Mouse (Mus musculus) MEL (cell line): Measurements from ENCODE around the gene Arfip1. TPM values are rescaled to one million over a fixed set of nuclear protein-coding genes. Genes with fewer than 3 reads are reported as not detected.

Experiments
- DNase-seq: peaks from one replicate; pipeline ENCODE4 v3.0.0; 2011; ENCODE audit warnings: low read depth, low spot score
- H3K27ac ChIP-seq: 2 replicates; pipeline ENCODE4 v1.5.1; 2012; ENCODE audit warnings: low read depth, mild to moderate bottlenecking, control low read depth, low read length, moderate library complexity; ENCODE audit not compliant: control insufficient read depth
- H3K27me3 ChIP-seq, 2 experiments: fragments of 150-350 bp in 1 of 2; sonication (generic) in 1 of 2; 2 replicates each; pipeline ENCODE4 v1.6.1; 2012; ENCODE audit warnings: low read length in 2 of 2, mild to moderate bottlenecking in 2 of 2, improper control_type of control experiment in 1 of 2, moderate library complexity in 1 of 2; ENCODE audit not compliant: insufficient read depth in 2 of 2, control insufficient read depth in 1 of 2
- H3K36me3 ChIP-seq, 2 experiments: 2 replicates each; pipeline ENCODE4 v1.6.1; 2012 to 2014; ENCODE audit warnings: low read length in 2 of 2, improper control_type of control experiment in 1 of 2, inconsistent platforms in 1 of 2, mild to moderate bottlenecking in 1 of 2; ENCODE audit not compliant: insufficient read depth in 2 of 2, control insufficient read depth in 1 of 2
- H3K4me1 ChIP-seq, 2 experiments: fragments of 150-350 bp in 1 of 2; sonication (generic) in 1 of 2; 2 replicates each; pipeline ENCODE4 v1.6.1; 2012; ENCODE audit warnings: low read length in 2 of 2, improper control_type of control experiment in 1 of 2, mild to moderate bottlenecking in 1 of 2; ENCODE audit not compliant: insufficient read depth in 2 of 2, control insufficient read depth in 1 of 2
- H3K4me3 ChIP-seq, 2 experiments: fragments of 150-350 bp in 1 of 2; sonication (generic) in 1 of 2; 2 replicates each; pipeline ENCODE4 v1.5.1; 2012; ENCODE audit warnings: low read depth in 2 of 2, low read length in 2 of 2, mild to moderate bottlenecking in 2 of 2, moderate library complexity in 2 of 2, control low read depth in 1 of 2, improper control_type of control experiment in 1 of 2; ENCODE audit not compliant: control insufficient read depth in 1 of 2, insufficient read depth in 1 of 2
- H3K79me2 ChIP-seq: 2 replicates; pipeline ENCODE4 v1.6.1; 2012; ENCODE audit warnings: mild to moderate bottlenecking, low read length, moderate library complexity; ENCODE audit not compliant: control insufficient read depth, poor library complexity, insufficient read depth
- H3K9ac ChIP-seq: 2 replicates; pipeline ENCODE4 v1.6.1; 2012; ENCODE audit warnings: low read depth, mild to moderate bottlenecking, control low read depth, low read length, moderate library complexity; ENCODE audit not compliant: control insufficient read depth, poor library complexity, severe bottlenecking
- H3K9me3 ChIP-seq: fragments of 150-350 bp; sonication (generic); replicated peaks from 2 replicates; pipeline ENCODE4 v1.6.1; 2012; ENCODE audit warnings: mild to moderate bottlenecking, low read length, improper control_type of control experiment, moderate library complexity; ENCODE audit not compliant: insufficient read depth
- CTCF ChIP-seq, 3 experiments: IDR thresholded peaks in 2 of 3; conservative IDR thresholded peaks in 1 of 3; 2 replicates each; pipeline ENCODE4 v1.5.1; 2011 to 2012; ENCODE audit warnings: low read length in 3 of 3, low read depth in 2 of 3, mild to moderate bottlenecking in 2 of 3, improper control_type of control experiment in 1 of 3, inconsistent platforms in 1 of 3, mixed read lengths in 1 of 3, moderate library complexity in 1 of 3; ENCODE audit not compliant: control insufficient read depth in 1 of 3, insufficient read depth in 1 of 3, poor library complexity in 1 of 3, severe bottlenecking in 1 of 3
- ELF1 ChIP-seq: IDR thresholded peaks from 2 replicates; pipeline ENCODE4 v1.6.1; 2014; ENCODE audit warnings: low read depth, mild to moderate bottlenecking, inconsistent platforms, low read length, improper control_type of control experiment, moderate library complexity
- EP300 ChIP-seq, 2 experiments: IDR thresholded peaks; 2 replicates each; pipeline ENCODE4 v1.6.1; 2011; ENCODE audit warnings: improper control_type of control experiment in 2 of 2, low read length in 2 of 2, low read depth in 1 of 2, mild to moderate bottlenecking in 1 of 2
- ETS1 ChIP-seq: IDR thresholded peaks from 2 replicates; pipeline ENCODE4 v1.6.1; 2012; ENCODE audit warnings: low read depth, mild to moderate bottlenecking, inconsistent platforms, low read length, improper control_type of control experiment, moderate library complexity
- GATA1 ChIP-seq: IDR thresholded peaks from 2 replicates; pipeline ENCODE4 v1.6.1; 2011; ENCODE audit warnings: low read depth, low read length, improper control_type of control experiment
- MAFK ChIP-seq: IDR thresholded peaks from 2 replicates; pipeline ENCODE4 v1.6.1; 2011; ENCODE audit warnings: low read depth, mild to moderate bottlenecking, low read length, improper control_type of control experiment, borderline replicate concordance
- MXI1 ChIP-seq: IDR thresholded peaks from 2 replicates; pipeline ENCODE4 v1.6.1; 2011; ENCODE audit warnings: mild to moderate bottlenecking, low read depth, low read length, improper control_type of control experiment
- NRF1 ChIP-seq: IDR thresholded peaks from 2 replicates; pipeline ENCODE4 v1.6.1; 2014; ENCODE audit warnings: low read depth, mild to moderate bottlenecking, inconsistent platforms, low read length, improper control_type of control experiment, moderate library complexity; ENCODE audit not compliant: poor library complexity, insufficient read depth, severe bottlenecking
- POLR2A ChIP-seq, 2 experiments: IDR thresholded peaks; 2 replicates each; pipeline ENCODE4 v1.6.1; 2011 to 2012; ENCODE audit warnings: low read length in 2 of 2, mild to moderate bottlenecking in 2 of 2, control low read depth in 1 of 2, improper control_type of control experiment in 1 of 2, low read depth in 1 of 2, moderate library complexity in 1 of 2; ENCODE audit not compliant: control insufficient read depth in 1 of 2, insufficient read depth in 1 of 2, poor library complexity in 1 of 2
- RAD21 ChIP-seq: IDR thresholded peaks from 2 replicates; pipeline ENCODE4 v1.6.1; 2011; ENCODE audit warnings: mild to moderate bottlenecking, low read depth, low read length, improper control_type of control experiment
- SMC3 ChIP-seq: IDR thresholded peaks from 2 replicates; pipeline ENCODE4 v1.6.1; 2011; ENCODE audit warnings: low read depth, low read length, improper control_type of control experiment
- UBTF ChIP-seq: IDR thresholded peaks from 2 replicates; pipeline ENCODE4 v1.6.1; 2012; ENCODE audit warnings: low read depth, mild to moderate bottlenecking, inconsistent platforms, low read length, improper control_type of control experiment, moderate library complexity, borderline replicate concordance; ENCODE audit not compliant: insufficient read depth
- ZC3H11A ChIP-seq: IDR thresholded peaks from 2 replicates; pipeline ENCODE4 v1.6.1; 2012; ENCODE audit warnings: low read depth, mild to moderate bottlenecking, inconsistent platforms, low read length, improper control_type of control experiment
- ZMIZ1 ChIP-seq: IDR thresholded peaks from 2 replicates; pipeline ENCODE4 v1.6.1; 2012; ENCODE audit warnings: low read depth, mild to moderate bottlenecking, inconsistent platforms, low read length, improper control_type of control experiment, moderate library complexity
- ZNF384 ChIP-seq: IDR thresholded peaks from 2 replicates; pipeline ENCODE4 v1.6.1; 2012; ENCODE audit warnings: low read depth, mild to moderate bottlenecking, inconsistent platforms, low read length, improper control_type of control experiment
- polyA plus RNA-seq, 2 experiments: library from polyadenylated mRNA; stranded (reverse) in 1 of 2; unstranded in 1 of 2; fragments of >175 nt in 1 of 2; fragments of >200 nt in 1 of 2; gene quantifications; 2 replicates each; pipeline versions ENCODE4 v1.2.1 to v1.2.4; 2012; ENCODE audit warnings: low replicate concordance in 2 of 2, low read depth in 1 of 2; ENCODE audit not compliant: insufficient read length in 2 of 2, insufficient read depth in 1 of 2, missing spikeins in 1 of 2
- total RNA-seq: library from RNA; depleted of rRNA; stranded (reverse); fragments of 300-350 nt; gene quantifications from 2 replicates; pipeline ENCODE4 v1.2.3, GENCODE M21; 2012

The Arfip1 gene
- total and polyA plus RNA-seq, 3 experiments, result 12.5 to 15.4 TPM; not detected in 1

- Histone ChIP-seq H3K79me2 (no peaks in the 10 kb centered on the region), H3K4me1 (peaks cover 2 to 18% of the 10 kb centered on the region in 2 experiments; a peak in 3 of 4 replicates), H3K9me3 (no peaks in the 10 kb centered on the region), H3K9ac (no peak overlapping the region), H3K36me3 (peaks cover 0 to 16% of the 10 kb centered on the region in 2 experiments; a peak in 2 of 4 replicates), H3K4me3 (peak overlapping the region in 1 of 2 experiments; percentile 51; a peak in 1 of 4 replicates), H3K27ac (no peak overlapping the region), H3K27me3 (peaks cover 0 to 1% of the 10 kb centered on the region in 2 experiments; a peak in 1 of 4 replicates)
- peak; percentile 62 for DNase-seq
- TF ChIP-seq EP300 (IDR thresholded peaks at IDR 0.05; ENCODE audit: low read depth in 1 of 2, low read length in 2 of 2) (no peak), NRF1 (no peak), SMC3 (peak; percentile 30; the same call in 1 of the 2 replicates), ELF1 (no peak), CTCF (IDR thresholded peaks at IDR 0.05 in 2 of 3, conservative IDR thresholded peaks at IDR 0.05 in 1 of 3; ENCODE audit: control insufficient read depth in 1 of 3, insufficient read depth in 1 of 3, low read depth in 2 of 3, low read length in 3 of 3, poor library complexity in 1 of 3, severe bottlenecking in 1 of 3) (peak in 1 of 3 experiments; percentile 33; a peak in 3 of 6 replicates), GATA1 (0 out of 2 replicates have a peak, but pooled peaks have one; percentile 6), MAFK (no peak), ZMIZ1 (no peak), UBTF (no peak), ETS1 (no peak), ZNF384 (peak; percentile 95), RAD21 (peak; percentile 15), POLR2A (IDR thresholded peaks at IDR 0.05; ENCODE audit: control insufficient read depth in 1 of 2, insufficient read depth in 1 of 2, low read depth in 1 of 2, low read length in 2 of 2, poor library complexity in 1 of 2) (no peak), ZC3H11A (peak; percentile 16; the same call in 1 of the 2 replicates)
Observed at GRCm38 (mm10) chr3:84481104-84481503, 101.3 kb downstream of the Arfip1 start.

GRCm38 (mm10) chr3:84480006-84480897 lies 102.2 kb downstream of the Arfip1 start, which contains the start of gene Fhdc1:
TSS of gene Fhdc1 (minus strand) at chr3:84480429.
- H3K27me3 ChIP-seq, result peaks cover 0 to 1% of the 10 kb centered on the region in 2 experiments; a peak in 1 of 4 replicates
- no peaks in the 10 kb centered on the region for H3K79me2 ChIP-seq
- peak within 1 kb of the TSS; percentile 49 for H3K9ac ChIP-seq
- peaks cover 2 to 18% of the 10 kb centered on the region in 2 experiments; a peak in 3 of 4 replicates for H3K4me1 ChIP-seq
- peaks cover 0 to 16% of the 10 kb centered on the region in 2 experiments; a peak in 2 of 4 replicates for H3K36me3 ChIP-seq
- no peaks in the 10 kb centered on the region for H3K9me3 ChIP-seq
- H3K27ac ChIP-seq, result no peak within 1 kb of the TSS
- H3K4me3 ChIP-seq, result peak within 1 kb of the TSS; percentile 48 to 51; a peak in 3 of 4 replicates
- no peak for TF ChIP-seq MAFK
- TF ChIP-seq MXI1, result 0 out of 2 replicates have a peak, but pooled peaks have one; percentile 35
- DNase-seq, result peak; percentile 48
